Mouse (Mus musculus): ENCODE results near the gene Rbm20. TPM values are rescaled to one million over a fixed set of nuclear protein-coding genes. Genes with fewer than 3 reads are reported as not detected.

The Rbm20 gene
- polyA plus RNA-seq, 1 experiment from 2014 or later: 4.9 TPM

DNA sequence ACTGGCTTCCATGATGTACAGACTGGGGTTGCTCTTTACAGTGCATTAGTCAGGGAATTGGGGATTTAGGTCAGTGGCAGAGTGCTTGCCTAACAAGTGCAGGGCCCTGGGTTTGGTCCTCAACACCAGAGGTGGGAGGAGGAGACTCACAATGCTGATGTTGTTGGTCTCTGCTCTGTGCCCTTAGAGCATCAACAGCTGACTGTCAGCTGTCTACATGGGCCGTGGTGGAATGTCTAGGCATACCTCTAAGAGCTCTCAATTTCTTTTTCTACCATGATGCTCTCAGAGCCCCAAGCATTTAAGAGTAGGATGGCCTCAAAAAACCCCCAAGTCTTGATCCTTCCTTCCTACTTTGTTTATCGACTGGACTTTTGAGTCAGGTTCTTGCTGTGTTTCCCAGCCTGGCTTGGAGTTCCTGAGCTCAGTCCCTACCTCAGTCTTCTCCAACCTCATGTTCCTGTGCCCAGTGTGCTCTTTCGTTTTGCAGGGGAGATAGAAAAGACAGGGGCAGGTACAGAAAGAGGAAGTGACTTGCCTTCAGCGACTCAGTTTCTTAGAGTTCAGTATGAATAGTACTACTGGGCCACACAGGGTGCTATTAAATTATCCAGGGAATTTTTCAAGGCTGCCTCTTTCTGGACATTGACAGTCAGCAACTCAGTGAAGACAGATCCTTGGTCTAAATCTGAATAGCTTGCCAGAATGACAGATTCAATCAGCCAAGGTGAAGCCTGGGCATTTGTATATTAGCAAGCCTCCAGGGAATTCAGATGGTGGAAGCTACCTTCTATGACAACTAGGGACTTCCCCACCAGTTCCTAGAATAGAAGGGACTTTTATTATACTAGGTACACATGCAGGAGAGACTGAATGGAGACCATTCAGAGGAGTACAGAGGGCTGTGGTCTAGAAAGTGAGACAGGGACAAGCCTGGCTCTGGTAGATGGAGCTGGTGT lies 192.6 kb downstream of the Rbm20 start:
- Histone ChIP-seq H3K27ac (replicated peaks) (no peak overlapping the region), H3K4me1 (no peaks in the 10 kb centered on the region), H3K9me3 (no peaks in the 10 kb centered on the region), H3K36me3 (no peaks in the 10 kb centered on the region), H3K4me2 (replicated peaks) (no peak overlapping the region), H3K9ac (replicated peaks) (no peak overlapping the region), H3K4me3 (no peak overlapping the region), H3K27me3 (no peaks in the 10 kb centered on the region)
- 83% methylated on average over 4 of the region's 4 CpGs for WGBS
- no peak for ATAC-seq (replicated peaks)

DNA sequence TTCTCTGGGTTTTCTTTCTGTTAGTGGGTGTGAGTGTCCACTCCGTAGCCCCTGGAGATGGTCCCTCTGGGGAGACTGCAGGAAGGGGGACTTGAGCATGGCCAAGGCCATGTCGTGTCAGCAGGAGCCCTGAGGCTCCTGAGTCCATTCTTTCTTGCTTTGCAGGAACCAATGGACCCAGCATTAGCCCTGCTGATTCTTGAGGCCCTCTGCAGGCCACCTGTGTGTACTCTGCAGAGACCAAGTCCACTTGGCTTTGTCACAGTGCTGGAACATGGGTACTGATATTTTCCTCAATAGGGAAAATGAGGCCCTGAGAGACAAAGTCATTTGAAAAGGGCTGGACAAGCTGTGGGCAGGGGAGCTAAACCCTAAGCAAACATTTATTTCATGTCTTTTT lies 193.5 kb downstream of the Rbm20 start:
- no peaks in the 10 kb centered on the region for H3K4me1 ChIP-seq
- no peaks in the 10 kb centered on the region for H3K27me3 ChIP-seq
- H3K9ac ChIP-seq (replicated peaks): no peak overlapping the region
- WGBS: 62% methylated on average over 2 of the region's 2 CpGs
- no peak overlapping the region for H3K4me2 ChIP-seq (replicated peaks)
- H3K36me3 ChIP-seq: no peaks in the 10 kb centered on the region
- ATAC-seq (replicated peaks): no peak
- H3K27ac ChIP-seq (replicated peaks): no peak overlapping the region
- H3K9me3 ChIP-seq: no peaks in the 10 kb centered on the region
- H3K4me3 ChIP-seq: no peak overlapping the region

DNA sequence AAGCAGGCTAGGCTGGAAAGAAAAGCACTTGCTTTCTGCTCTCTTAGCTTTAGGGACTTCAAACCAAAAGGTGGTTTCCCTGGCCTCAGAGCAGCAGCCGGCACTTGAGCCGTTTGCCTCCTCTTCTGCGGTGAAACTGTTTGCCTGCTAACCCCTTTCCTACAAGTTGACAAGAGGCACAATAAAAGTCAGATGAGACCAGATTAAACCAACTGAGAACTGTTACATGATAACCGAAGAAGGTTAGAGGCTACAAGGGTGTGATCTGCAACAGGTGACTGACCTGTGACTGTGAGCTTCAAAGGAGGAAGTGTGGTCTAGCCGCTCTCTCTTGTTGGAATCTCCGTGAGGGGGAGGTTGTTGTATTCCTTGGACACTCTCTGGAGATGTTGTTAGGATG lies 194.4 kb downstream of the Rbm20 start:
- Histone ChIP-seq H3K4me1 (no peaks in the 10 kb centered on the region), H3K9ac (replicated peaks) (no peak overlapping the region), H3K9me3 (no peaks in the 10 kb centered on the region), H3K4me2 (replicated peaks) (no peak overlapping the region), H3K27ac (replicated peaks) (no peak overlapping the region), H3K36me3 (no peaks in the 10 kb centered on the region), H3K4me3 (no peak overlapping the region), H3K27me3 (no peaks in the 10 kb centered on the region)
- 88% methylated on average over 6 of the region's 6 CpGs for WGBS
- no peak for ATAC-seq (replicated peaks)

DNA sequence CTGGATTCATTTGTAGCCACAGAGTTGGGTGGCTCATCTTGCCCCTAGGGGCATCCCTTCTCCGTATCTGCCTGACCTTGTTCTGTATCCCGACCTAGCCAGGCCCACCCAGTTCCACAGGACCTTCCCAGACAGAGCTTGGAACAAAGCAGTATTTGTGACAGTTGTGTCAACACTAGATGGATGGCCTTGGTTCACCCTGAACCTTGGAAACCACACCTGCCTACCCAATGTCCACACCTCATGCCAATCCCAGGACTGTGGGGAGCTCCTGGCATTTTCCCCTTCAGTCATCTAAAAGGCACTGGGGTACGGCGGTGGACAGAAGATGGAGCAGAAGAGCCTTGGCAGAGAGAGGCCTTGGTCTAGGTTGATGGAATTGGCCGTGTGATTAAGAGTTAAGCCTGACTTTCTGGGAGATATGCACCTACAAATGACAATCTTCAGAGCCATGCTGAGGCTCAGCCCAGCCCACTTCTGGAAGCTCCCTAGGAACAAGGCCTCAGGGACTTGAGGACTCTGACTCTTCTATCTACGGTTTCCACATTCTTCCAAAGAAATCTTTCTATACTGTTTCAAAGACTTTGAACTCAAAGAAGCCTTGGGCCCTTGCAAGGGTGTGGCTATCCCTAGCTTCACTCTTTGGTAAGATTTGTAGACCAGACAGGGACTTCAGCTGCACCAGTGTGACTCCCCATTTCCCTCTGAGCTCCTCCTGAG lies 196.0 kb downstream of the Rbm20 start:
- no peak overlapping the region for H3K4me2 ChIP-seq (replicated peaks)
- no peak overlapping the region for H3K27ac ChIP-seq (replicated peaks)
- no peaks in the 10 kb centered on the region for H3K36me3 ChIP-seq
- no peak overlapping the region for H3K4me3 ChIP-seq
- H3K4me1 ChIP-seq: no peaks in the 10 kb centered on the region
- WGBS: 88% methylated on average over 6 of the region's 6 CpGs
- no peak for ATAC-seq (replicated peaks)
- H3K27me3 ChIP-seq: no peaks in the 10 kb centered on the region
- H3K9me3 ChIP-seq: no peaks in the 10 kb centered on the region
- no peak overlapping the region for H3K9ac ChIP-seq (replicated peaks)

DNA sequence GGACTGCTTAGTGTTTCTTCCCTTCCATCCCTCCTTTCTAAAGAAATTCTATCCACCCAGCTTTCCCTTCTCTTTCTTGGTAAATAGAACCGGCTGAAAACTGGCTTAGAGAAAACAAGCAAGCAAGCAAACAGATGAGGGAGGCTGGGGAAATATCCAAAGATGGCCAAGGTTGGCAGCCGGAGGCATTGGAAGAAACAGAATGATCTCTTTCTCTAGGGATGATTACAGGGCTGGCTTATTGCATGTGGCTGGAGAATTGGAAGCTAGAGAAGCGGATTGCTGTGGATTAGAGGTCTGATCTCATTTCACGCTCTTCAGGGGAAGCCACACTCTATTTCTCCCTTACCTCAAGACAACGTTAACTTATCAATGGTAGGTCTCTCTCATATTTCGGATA lies 198.1 kb downstream of the Rbm20 start:
- no peak overlapping the region for H3K27ac ChIP-seq (replicated peaks)
- no peak for ATAC-seq (replicated peaks)
- no peaks in the 10 kb centered on the region for H3K36me3 ChIP-seq
- H3K4me3 ChIP-seq: no peak overlapping the region
- WGBS: 68% methylated on average over 6 of the region's 6 CpGs
- H3K4me2 ChIP-seq (replicated peaks): no peak overlapping the region
- H3K27me3 ChIP-seq: no peaks in the 10 kb centered on the region
- H3K9me3 ChIP-seq: no peaks in the 10 kb centered on the region
- no peak overlapping the region for H3K9ac ChIP-seq (replicated peaks)
- no peaks in the 10 kb centered on the region for H3K4me1 ChIP-seq

DNA sequence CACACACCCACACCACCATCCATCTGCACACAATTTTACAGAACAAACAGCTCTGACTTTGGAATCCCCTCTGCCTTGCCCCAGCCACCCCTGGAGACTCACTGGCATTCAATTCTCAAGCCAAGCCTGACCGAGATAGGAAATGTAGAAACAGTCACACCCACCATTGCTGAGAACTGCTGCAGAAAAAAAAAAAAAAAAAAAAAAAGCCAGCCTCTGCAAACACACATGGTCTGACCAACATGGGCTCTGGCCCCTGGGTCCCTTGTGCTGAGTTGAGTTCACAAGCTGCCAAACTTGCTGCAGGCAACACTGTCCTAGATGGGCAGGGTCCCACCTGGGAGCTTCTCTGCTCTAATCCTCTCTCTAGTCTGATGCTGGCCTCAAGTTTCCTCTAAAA lies 200.7 kb downstream of the Rbm20 start:
- Histone ChIP-seq H3K27ac (replicated peaks) (no peak overlapping the region), H3K4me2 (replicated peaks) (no peak overlapping the region), H3K4me3 (no peak overlapping the region), H3K27me3 (no peaks in the 10 kb centered on the region), H3K9me3 (no peaks in the 10 kb centered on the region), H3K36me3 (no peaks in the 10 kb centered on the region), H3K4me1 (no peaks in the 10 kb centered on the region), H3K9ac (replicated peaks) (no peak overlapping the region)
- ATAC-seq (replicated peaks): no peak
- WGBS: 81% methylated on average over 1 of the region's 1 CpGs

DNA sequence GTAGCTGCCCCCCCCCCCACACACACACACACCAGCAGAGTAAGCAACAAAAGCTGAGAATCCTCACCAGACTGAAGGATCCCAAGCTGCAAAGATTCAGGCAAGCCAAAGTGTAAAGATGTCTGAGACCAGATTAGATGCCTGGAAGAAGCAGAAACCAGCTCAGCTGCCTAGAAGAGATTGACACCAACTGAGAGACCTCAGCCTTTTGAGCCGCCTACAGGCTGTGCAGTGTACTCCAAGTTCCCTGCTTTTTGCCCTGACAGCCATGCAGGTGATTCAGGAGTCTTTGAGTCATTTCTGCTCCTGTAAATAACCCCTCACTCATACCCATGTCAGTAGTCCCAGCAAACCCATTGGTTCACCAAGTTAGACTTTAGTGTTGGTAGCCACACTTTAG lies 203.4 kb downstream of the Rbm20 start:
- WGBS: 75% methylated on average over 1 of the region's 1 CpGs
- no peaks in the 10 kb centered on the region for H3K9me3 ChIP-seq
- no peaks in the 10 kb centered on the region for H3K27me3 ChIP-seq
- no peak overlapping the region for H3K4me3 ChIP-seq
- no peak overlapping the region for H3K27ac ChIP-seq (replicated peaks)
- no peak overlapping the region for H3K4me2 ChIP-seq (replicated peaks)
- H3K4me1 ChIP-seq: peaks cover 3% of the 10 kb centered on the region
- H3K36me3 ChIP-seq: no peaks in the 10 kb centered on the region
- ATAC-seq (replicated peaks): no peak
- no peak overlapping the region for H3K9ac ChIP-seq (replicated peaks)

DNA sequence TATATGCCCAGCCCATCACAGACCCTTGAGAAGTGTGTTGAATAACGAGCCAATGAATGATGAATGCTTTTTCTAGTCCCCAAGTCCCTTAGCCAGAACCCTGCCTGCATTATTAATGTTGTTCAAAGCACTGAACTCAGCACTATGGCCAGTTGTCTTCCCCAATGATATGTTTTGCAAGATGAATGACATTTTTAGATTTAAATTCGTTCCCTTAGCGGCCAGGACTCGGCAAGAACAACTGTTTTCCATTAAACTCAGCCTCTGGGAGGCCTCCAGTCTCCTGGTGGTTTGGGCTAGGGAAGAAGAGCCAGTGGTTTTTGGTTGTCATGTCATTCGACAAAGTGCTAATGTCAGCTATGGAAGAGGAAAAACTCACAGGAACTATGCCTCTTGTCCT lies 204.7 kb downstream of the Rbm20 start:
- no peak for ATAC-seq (replicated peaks)
- Histone ChIP-seq H3K27me3 (no peaks in the 10 kb centered on the region), H3K9me3 (no peaks in the 10 kb centered on the region), H3K27ac (replicated peaks) (no peak overlapping the region), H3K4me1 (peaks cover 4% of the 10 kb centered on the region), H3K4me2 (replicated peaks) (no peak overlapping the region), H3K36me3 (no peaks in the 10 kb centered on the region), H3K9ac (replicated peaks) (no peak overlapping the region), H3K4me3 (no peak overlapping the region)
- 69% methylated on average over 5 of the region's 5 CpGs for WGBS

DNA sequence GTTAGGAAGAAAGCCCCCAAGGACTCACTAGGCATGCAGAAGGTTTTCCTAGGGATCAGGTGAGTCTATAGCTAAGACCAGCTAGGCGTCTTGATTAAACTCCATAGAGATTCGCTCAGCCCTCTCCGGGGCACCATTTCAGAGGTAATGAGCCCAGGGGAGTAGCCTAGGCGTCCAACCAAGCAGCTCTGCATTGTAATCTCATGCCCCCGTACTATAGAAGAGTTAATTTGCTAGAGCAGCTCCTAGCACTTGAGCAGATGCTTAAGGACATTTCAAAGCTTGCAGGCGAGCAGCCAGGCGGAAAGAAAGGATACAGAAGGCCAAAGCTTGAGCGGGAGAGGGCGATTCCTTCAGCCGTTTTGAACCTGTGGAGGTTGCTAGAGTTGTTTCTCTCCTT lies 208.3 kb downstream of the Rbm20 start:
- no peak overlapping the region for H3K27ac ChIP-seq (replicated peaks)
- H3K4me1 ChIP-seq: peaks cover 4% of the 10 kb centered on the region
- H3K9ac ChIP-seq (replicated peaks): no peak overlapping the region
- H3K27me3 ChIP-seq: no peaks in the 10 kb centered on the region
- H3K4me3 ChIP-seq: no peak overlapping the region
- no peaks in the 10 kb centered on the region for H3K36me3 ChIP-seq
- WGBS: 8% methylated on average over 10 of the region's 10 CpGs
- H3K9me3 ChIP-seq: no peaks in the 10 kb centered on the region
- no peak overlapping the region for H3K4me2 ChIP-seq (replicated peaks)
- no peak for ATAC-seq (replicated peaks)

DNA sequence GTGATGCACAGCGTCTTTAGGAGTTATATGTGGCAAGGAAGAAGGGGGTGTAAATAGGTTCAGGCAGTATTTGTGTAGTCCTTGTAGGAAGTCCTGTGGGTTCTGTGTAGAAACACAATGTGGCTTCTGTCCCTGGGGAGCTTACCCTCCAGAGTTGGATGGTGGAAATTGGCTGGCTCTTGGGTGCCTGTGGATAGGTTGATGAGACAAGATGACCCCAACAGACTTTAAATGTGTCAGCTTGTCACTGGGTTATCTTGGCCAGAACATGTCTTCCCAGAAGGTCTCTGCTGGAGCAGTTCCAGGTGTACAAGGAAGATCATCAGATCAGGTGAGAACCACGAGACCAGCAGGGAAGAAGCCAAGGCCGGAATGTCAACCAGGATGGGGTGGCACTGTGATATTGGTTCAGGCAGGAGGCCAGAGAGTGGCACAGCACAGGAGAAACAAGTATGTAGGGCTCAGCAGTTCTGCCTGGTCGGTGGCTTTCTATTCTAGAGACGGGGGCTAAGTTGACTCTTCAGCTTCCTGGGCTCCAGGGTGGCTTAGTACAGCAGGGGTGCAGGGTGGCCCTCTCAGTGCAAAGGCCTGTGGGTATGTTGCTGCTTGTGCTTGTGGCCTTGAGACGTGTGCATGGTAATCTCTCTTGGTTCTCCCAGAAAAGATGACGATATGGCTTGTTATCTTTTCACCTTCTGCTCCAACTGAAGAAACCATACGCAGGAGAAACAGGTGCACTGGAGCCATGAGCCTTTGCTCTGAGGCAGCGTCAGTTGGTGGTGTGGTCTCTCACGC lies 209.7 kb downstream of the Rbm20 start:
- no peak for ATAC-seq (replicated peaks)
- no peaks in the 10 kb centered on the region for H3K27me3 ChIP-seq
- no peaks in the 10 kb centered on the region for H3K9me3 ChIP-seq
- no peak overlapping the region for H3K4me3 ChIP-seq
- WGBS: 94% methylated on average over 10 of the region's 10 CpGs
- H3K9ac ChIP-seq (replicated peaks): no peak overlapping the region
- no peak overlapping the region for H3K27ac ChIP-seq (replicated peaks)
- no peak overlapping the region for H3K4me2 ChIP-seq (replicated peaks)
- peaks cover 4% of the 10 kb centered on the region for H3K4me1 ChIP-seq
- H3K36me3 ChIP-seq: no peaks in the 10 kb centered on the region

DNA sequence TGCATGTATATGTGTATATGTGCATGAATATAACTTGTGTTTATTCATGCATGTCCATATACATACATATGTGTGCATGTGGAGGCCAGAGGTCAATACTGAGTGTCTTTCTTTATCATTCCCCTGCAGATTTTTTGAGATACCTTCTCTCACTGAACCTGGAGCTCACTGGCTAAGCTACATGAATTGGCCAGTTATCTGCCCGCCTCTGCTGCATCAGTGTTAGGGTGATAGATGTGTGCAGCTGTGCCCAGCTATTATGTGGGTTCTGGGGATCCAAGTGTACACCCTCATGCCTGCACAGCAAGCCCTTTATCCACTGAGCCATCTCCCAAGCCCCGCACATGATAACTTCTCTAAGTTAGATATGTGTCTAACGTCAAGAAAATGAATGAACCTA lies 210.7 kb downstream of the Rbm20 start:
- Histone ChIP-seq H3K4me3 (no peak overlapping the region), H3K9ac (replicated peaks) (no peak overlapping the region), H3K27me3 (no peaks in the 10 kb centered on the region), H3K4me1 (peaks cover 4% of the 10 kb centered on the region), H3K36me3 (no peaks in the 10 kb centered on the region), H3K4me2 (replicated peaks) (no peak overlapping the region), H3K9me3 (no peaks in the 10 kb centered on the region), H3K27ac (replicated peaks) (no peak overlapping the region)
- no peak for ATAC-seq (replicated peaks)
- WGBS: 83% methylated on average over 3 of the region's 3 CpGs

DNA sequence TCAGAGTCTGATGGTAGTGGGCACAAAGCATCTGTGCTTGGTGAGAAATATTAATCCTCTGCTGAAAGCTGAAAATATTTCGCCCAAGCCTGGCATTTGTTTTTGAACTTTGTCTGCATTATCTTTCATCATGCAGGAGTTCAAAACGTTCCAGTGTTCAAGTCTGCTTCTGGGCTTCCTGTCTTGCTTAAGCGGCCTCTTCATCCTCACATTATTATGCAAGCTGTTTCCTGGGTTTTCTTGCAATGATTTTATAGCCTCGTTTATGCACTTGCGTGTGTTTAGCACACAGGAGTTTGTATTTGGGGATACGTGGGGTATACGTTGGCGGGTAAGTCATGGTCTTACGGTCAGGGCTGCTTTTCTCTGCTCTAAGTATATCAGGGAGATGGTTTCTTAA lies 211.2 kb downstream of the Rbm20 start:
- Histone ChIP-seq H3K9me3 (no peaks in the 10 kb centered on the region), H3K9ac (replicated peaks) (no peak overlapping the region), H3K36me3 (no peaks in the 10 kb centered on the region), H3K4me1 (peaks cover 4% of the 10 kb centered on the region), H3K4me2 (replicated peaks) (no peak overlapping the region), H3K4me3 (no peak overlapping the region), H3K27ac (replicated peaks) (no peak overlapping the region), H3K27me3 (no peaks in the 10 kb centered on the region)
- no peak for ATAC-seq (replicated peaks)
- WGBS: 85% methylated on average over 9 of the region's 9 CpGs
